Mouse (Mus musculus) stomach, embryonic 14.5 days (tissue): Measurements from ENCODE around the gene Sertad3. TPM values are rescaled to one million over a fixed set of nuclear protein-coding genes. Genes with fewer than 3 reads are reported as not detected.
A peak's percentile ranks its signal among the peaks of the same experiment; 100 is the strongest.

Source experiments
- ATAC-seq: fragments of 200-750 bp; cut with Nextera tagmentation; 2 replicates; pipeline ENCODE4 v1.8.0; 2017; ENCODE audit warnings: low read depth, moderate TSS enrichment; ENCODE audit not compliant: insufficient number of reproducible peaks, insufficient read depth, low FRiP score
- H3K27ac ChIP-seq: fragments of 300-500 bp; sonication (generic); 2 replicates; pipeline ENCODE4 v1.5.1; 2014; ENCODE audit warnings: mild to moderate bottlenecking, low read length, moderate library complexity, mixed read lengths
- H3K27me3 ChIP-seq: fragments of 300-500 bp; sonication (generic); 2 replicates; pipeline ENCODE4 v1.6.1; 2014; ENCODE audit warnings: low read length, control low read depth, mixed read lengths; ENCODE audit not compliant: control insufficient read depth, insufficient read depth
- H3K36me3 ChIP-seq: fragments of 300-500 bp; sonication (generic); 2 replicates; pipeline ENCODE4 v1.6.1; 2014; ENCODE audit warnings: mild to moderate bottlenecking, control low read depth, low read length, moderate library complexity, mixed read lengths; ENCODE audit not compliant: control insufficient read depth, insufficient read depth
- H3K4me1 ChIP-seq: fragments of 300-500 bp; sonication (generic); 2 replicates; pipeline ENCODE4 v1.6.1; 2014; ENCODE audit warnings: low read length, control low read depth, mixed read lengths; ENCODE audit not compliant: control insufficient read depth, insufficient read depth
- H3K4me2 ChIP-seq: fragments of 300-500 bp; sonication (generic); replicated peaks from 2 replicates; pipeline ENCODE4 v1.6.1; 2014; ENCODE audit warnings: low read depth, low read length, control low read depth
- H3K4me3 ChIP-seq: fragments of 300-500 bp; sonication (generic); 2 replicates; pipeline ENCODE4 v1.5.1; 2014; ENCODE audit warnings: low read depth, low read length, control low read depth
- H3K9ac ChIP-seq: fragments of 300-500 bp; sonication (generic); replicated peaks from 2 replicates; pipeline ENCODE4 v1.6.1; 2014; ENCODE audit warnings: low read depth, mild to moderate bottlenecking, control low read depth, low read length, moderate library complexity, mixed read lengths
- H3K9me3 ChIP-seq: fragments of 300-500 bp; sonication (generic); 2 replicates; pipeline ENCODE4 v1.6.1; 2016; ENCODE audit warnings: low read depth, low read length, control low read depth; ENCODE audit not compliant: control insufficient read depth
- WGBS: fragments of 180-500 bp; shearing (Covaris S2); extraction: QIAGEN DNeasy Blood & Tissue Kit; methylation state at CpG from one replicate; pipeline ENCODE4 v1.1.7; 2014; 5-methylcytosine and 5-hydroxymethylcytosine counted together
- polyA plus RNA-seq: library from polyadenylated mRNA; unstranded; fragments of >200 nt; fragmentation: Nextera tagmentation; extraction: Ambion mirVana; gene quantifications from 2 replicates; pipeline ENCODE4 v1.2.1, GENCODE M21; 2014

The Sertad3 gene
- polyA plus RNA-seq, 1 experiment from 2014 or later, result 32.9 TPM

- no peaks in the 10 kb centered on the region for H3K27me3 ChIP-seq
- no peaks in the 10 kb centered on the region for H3K9me3 ChIP-seq
- H3K36me3 ChIP-seq, result peaks cover 14% of the 10 kb centered on the region; the same call in 1 of the 2 replicates
- peak overlapping the region; percentile 95 for H3K27ac ChIP-seq
- no peak; the same call in 1 of the 2 replicates for ATAC-seq
- H3K4me3 ChIP-seq, result peak overlapping the region; percentile 82
- peak overlapping the region; percentile 41 for H3K9ac ChIP-seq
- 0 out of 2 replicates have a peak, but pooled peaks cover 3% of the 10 kb centered on the region for H3K4me1 ChIP-seq
- WGBS, result under 1% methylated on average over 34 of the region's 34 CpGs
- peak overlapping the region; percentile 53 for H3K4me2 ChIP-seq
Observed at GRCm38 (mm10) chr7:27473835-27474489, 394 bp downstream of the Sertad3 start.

GRCm38 (mm10) chr7:27474490-27474954 lies 954 bp downstream of the Sertad3 start:
- Histone ChIP-seq H3K4me2 (peak overlapping the region; percentile 53), H3K9me3 (no peaks in the 10 kb centered on the region), H3K4me3 (peak overlapping the region; percentile 82), H3K27me3 (no peaks in the 10 kb centered on the region), H3K9ac (peak overlapping the region; percentile 41), H3K4me1 (0 out of 2 replicates have a peak, but pooled peaks cover 3% of the 10 kb centered on the region), H3K27ac (peak overlapping the region; percentile 95), H3K36me3 (peaks cover 14% of the 10 kb centered on the region; the same call in 1 of the 2 replicates)
- WGBS, result under 1% methylated on average over 23 of the region's 23 CpGs
- ATAC-seq, result peak; percentile 94

- H3K4me1 ChIP-seq, result 0 out of 2 replicates have a peak, but pooled peaks cover 3% of the 10 kb centered on the region
- H3K4me2 ChIP-seq, result peak overlapping the region; percentile 53; the same call in 1 of the 2 replicates
- no peaks in the 10 kb centered on the region for H3K9me3 ChIP-seq
- H3K9ac ChIP-seq, result no peak overlapping the region
- H3K36me3 ChIP-seq, result peaks cover 14% of the 10 kb centered on the region; the same call in 1 of the 2 replicates
- no peaks in the 10 kb centered on the region for H3K27me3 ChIP-seq
- no peak overlapping the region for H3K27ac ChIP-seq
- ATAC-seq, result no peak
- H3K4me3 ChIP-seq, result no peak overlapping the region
- WGBS, result 93% methylated on average over 2 of the region's 2 CpGs
Observed at GRCm38 (mm10) chr7:27475596-27475995, 2.0 kb downstream of the Sertad3 start.

- H3K4me3 ChIP-seq, result no peak overlapping the region
- no peak overlapping the region for H3K4me2 ChIP-seq
- 0 out of 2 replicates have a peak, but pooled peaks cover 3% of the 10 kb centered on the region for H3K4me1 ChIP-seq
- H3K9ac ChIP-seq, result no peak overlapping the region
- no peak overlapping the region for H3K27ac ChIP-seq
- whole genome bisulfite sequencing, result 93% methylated on average over 14 of the region's 14 CpGs
- ATAC-seq, result no peak
- no peaks in the 10 kb centered on the region for H3K9me3 ChIP-seq
- no peaks in the 10 kb centered on the region for H3K27me3 ChIP-seq
- peaks cover 14% of the 10 kb centered on the region; the same call in 1 of the 2 replicates for H3K36me3 ChIP-seq
Observed at GRCm38 (mm10) chr7:27476098-27476635, 2.6 kb downstream of the Sertad3 start.

- H3K27ac ChIP-seq, result no peak overlapping the region
- H3K9me3 ChIP-seq, result no peaks in the 10 kb centered on the region
- H3K36me3 ChIP-seq, result peaks cover 14% of the 10 kb centered on the region; the same call in 1 of the 2 replicates
- H3K4me1 ChIP-seq, result no peaks in the 10 kb centered on the region
- no peak for ATAC-seq
- 70% methylated on average over 7 of the region's 7 CpGs for WGBS
- H3K27me3 ChIP-seq, result no peaks in the 10 kb centered on the region
- H3K4me3 ChIP-seq, result no peak overlapping the region
- no peak overlapping the region for H3K9ac ChIP-seq
- no peak overlapping the region for H3K4me2 ChIP-seq
Observed at GRCm38 (mm10) chr7:27478561-27478960, 5.0 kb downstream of the Sertad3 start.

GRCm38 (mm10) chr7:27479750-27480149 lies 6.2 kb downstream of the Sertad3 start:
- 54% methylated on average over 1 of the region's 1 CpGs for WGBS
- ATAC-seq, result no peak
- Histone ChIP-seq H3K4me3 (no peak overlapping the region), H3K27me3 (no peaks in the 10 kb centered on the region), H3K4me2 (no peak overlapping the region), H3K36me3 (peaks cover 14% of the 10 kb centered on the region; the same call in 1 of the 2 replicates), H3K4me1 (no peaks in the 10 kb centered on the region), H3K9ac (no peak overlapping the region), H3K9me3 (no peaks in the 10 kb centered on the region), H3K27ac (no peak overlapping the region)

- peak overlapping the region; percentile 84 for H3K27ac ChIP-seq
- peaks cover 14% of the 10 kb centered on the region; the same call in 1 of the 2 replicates for H3K36me3 ChIP-seq
- peak overlapping the region; percentile 36 for H3K4me2 ChIP-seq
- 61% methylated on average over 3 of the region's 3 CpGs for WGBS
- H3K4me1 ChIP-seq, result no peaks in the 10 kb centered on the region
- no peaks in the 10 kb centered on the region for H3K27me3 ChIP-seq
- no peak for ATAC-seq
- H3K9ac ChIP-seq, result no peak overlapping the region
- no peaks in the 10 kb centered on the region for H3K9me3 ChIP-seq
- H3K4me3 ChIP-seq, result peak overlapping the region; percentile 23; the same call in 1 of the 2 replicates
Observed at GRCm38 (mm10) chr7:27480506-27480905, 6.9 kb downstream of the Sertad3 start.

GRCm38 (mm10) chr7:27480927-27481626 lies 7.5 kb downstream of the Sertad3 start:
- H3K27me3 ChIP-seq, result no peaks in the 10 kb centered on the region
- peaks cover 13% of the 10 kb centered on the region; the same call in 1 of the 2 replicates for H3K36me3 ChIP-seq
- no peak overlapping the region for H3K9ac ChIP-seq
- peak overlapping the region; percentile 84 for H3K27ac ChIP-seq
- H3K4me3 ChIP-seq, result peak overlapping the region; percentile 23
- 8% methylated on average over 11 of the region's 11 CpGs for WGBS
- no peaks in the 10 kb centered on the region for H3K4me1 ChIP-seq
- ATAC-seq, result no peak
- H3K9me3 ChIP-seq, result no peaks in the 10 kb centered on the region
- H3K4me2 ChIP-seq, result peak overlapping the region; percentile 36
